Mouse (Mus musculus): ENCODE measurements around the gene Mtif3.

GRCm38 (mm10) chr5:146942965-146943364 is 20.6 kb downstream of the Mtif3 start:
- no peak for TF ChIP-seq POLR2A (IDR thresholded peaks at IDR 0.05; ENCODE audit: insufficient read depth, low read depth, low read length)
- no peak for TF ChIP-seq CTCF (IDR thresholded peaks at IDR 0.05)
- TF ChIP-seq EP300 (IDR thresholded peaks at IDR 0.05; ENCODE audit: insufficient read depth, low read depth, low read length): no peak
